Mouse (Mus musculus): ENCODE results near the gene Trpd52l3. TPM values are rescaled to one million over a fixed set of nuclear protein-coding genes. Genes with fewer than 3 reads are reported as not detected.

Trpd52l3 gene
- not detected in 2 replicates for polyA plus RNA-seq (2015; fragmentation: Nextera tagmentation; extraction: Ambion mirVana)

DNA sequence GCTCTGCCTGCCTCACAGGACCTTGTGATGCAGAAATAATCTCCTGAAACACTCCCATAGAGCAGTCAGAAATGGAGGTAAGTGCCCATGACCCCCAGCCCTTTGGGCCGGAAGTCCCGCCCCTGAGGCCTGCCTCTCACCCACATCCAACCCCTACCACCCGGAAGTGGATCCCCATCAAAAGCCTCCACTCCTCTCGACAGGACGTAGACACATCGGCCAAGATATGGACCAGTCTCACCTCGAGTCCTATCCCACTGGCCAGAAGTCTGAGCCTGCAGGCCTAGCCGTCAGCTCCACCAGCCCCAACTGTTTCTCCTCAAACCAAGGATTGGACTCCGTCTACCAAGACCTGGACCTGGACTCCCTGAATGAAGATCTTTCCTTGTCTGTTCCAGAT lies at the start of gene Trpd52l3:
Trpd52l3 (plus strand) TSS at position 170 of the 400 bp plus-strand sequence.
- Histone ChIP-seq H3K36me3 (ENCODE audit: control insufficient read depth, insufficient read depth) (no peaks in the 10 kb centered on the region), H3K4me1 (replicated peaks; ENCODE audit: control insufficient read depth, insufficient read depth, low read length) (0 out of 2 replicates have a peak, but pooled peaks cover 2% of the 10 kb centered on the region), H3K4me2 (ENCODE audit: low read length) (no peak within 1 kb of the TSS), H3K4me3 (replicated peaks; ENCODE audit: low read length) (no peak within 1 kb of the TSS), H3K9me3 (ENCODE audit: control insufficient read depth, low read length) (no peaks in the 10 kb centered on the region), H3K9ac (replicated peaks; ENCODE audit: low read depth, low read length) (no peak within 1 kb of the TSS), H3K27me3 (replicated peaks; ENCODE audit: control insufficient read depth, insufficient read depth, low read length) (no peaks in the 10 kb centered on the region), H3K27ac (ENCODE audit: low read length) (no peak within 1 kb of the TSS)
- no peak for ATAC-seq
- 97% methylated on average over 9 of the region's 9 CpGs for WGBS

DNA sequence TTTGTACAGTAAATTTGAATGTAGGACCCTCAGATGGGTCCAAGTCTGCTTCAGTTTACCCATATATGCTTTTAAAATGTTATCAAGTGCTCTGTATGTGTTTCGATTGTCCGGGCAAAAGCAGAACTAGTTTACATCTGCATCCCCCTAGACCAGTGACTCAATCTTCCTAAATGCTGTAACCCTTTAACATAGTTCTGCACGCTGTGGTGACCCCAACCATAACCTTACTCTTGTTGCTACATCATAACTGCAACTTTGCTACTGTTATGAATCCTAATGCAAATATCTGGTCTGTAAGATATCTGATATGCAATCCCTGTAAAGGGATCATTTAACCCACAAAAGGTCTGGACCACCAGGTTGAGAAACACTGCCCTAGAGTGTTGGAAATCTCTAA lies 49.8 kb upstream of the Trpd52l3 start:
- no peak overlapping the region for H3K4me2 ChIP-seq (ENCODE audit: low read length)
- H3K4me3 ChIP-seq (replicated peaks; ENCODE audit: low read length) = no peak overlapping the region
- H3K27ac ChIP-seq (ENCODE audit: low read length) = no peak overlapping the region
- WGBS = 93% methylated on average over 3 of the region's 3 CpGs
- no peaks in the 10 kb centered on the region for H3K9me3 ChIP-seq (ENCODE audit: control insufficient read depth, low read length)
- peaks cover 1% of the 10 kb centered on the region for H3K4me1 ChIP-seq (replicated peaks; ENCODE audit: control insufficient read depth, insufficient read depth, low read length)
- H3K36me3 ChIP-seq (ENCODE audit: control insufficient read depth, insufficient read depth) = no peaks in the 10 kb centered on the region
- no peak overlapping the region for H3K9ac ChIP-seq (replicated peaks; ENCODE audit: low read depth, low read length)
- no peak for ATAC-seq
- no peaks in the 10 kb centered on the region for H3K27me3 ChIP-seq (replicated peaks; ENCODE audit: control insufficient read depth, insufficient read depth, low read length)

DNA sequence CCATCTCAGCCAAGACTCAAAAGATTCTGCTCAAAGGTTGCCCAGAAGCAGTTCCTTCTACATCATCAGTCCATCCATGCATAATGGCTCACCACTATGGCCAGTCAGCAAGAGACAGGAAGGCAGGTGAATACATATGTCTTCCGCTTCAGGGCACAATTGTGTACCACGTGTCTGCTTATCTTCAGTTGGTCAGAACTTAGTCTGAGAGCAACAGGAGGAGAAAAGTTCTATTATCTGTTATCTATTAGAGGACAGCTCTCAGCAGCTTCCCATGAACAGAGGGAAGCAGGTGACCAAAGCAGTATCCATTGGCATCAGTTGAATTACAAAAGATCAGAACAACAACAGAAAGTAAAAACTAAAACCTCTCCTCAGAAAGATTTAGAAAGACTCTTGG lies 48.1 kb upstream of the Trpd52l3 start:
- no peaks in the 10 kb centered on the region for H3K9me3 ChIP-seq (ENCODE audit: control insufficient read depth, low read length)
- no peak overlapping the region for H3K4me2 ChIP-seq (ENCODE audit: low read length)
- H3K4me1 ChIP-seq (replicated peaks; ENCODE audit: control insufficient read depth, insufficient read depth, low read length) = no peaks in the 10 kb centered on the region
- ATAC-seq = no peak
- H3K27ac ChIP-seq (ENCODE audit: low read length) = no peak overlapping the region
- no peaks in the 10 kb centered on the region for H3K36me3 ChIP-seq (ENCODE audit: control insufficient read depth, insufficient read depth)
- no peak overlapping the region for H3K4me3 ChIP-seq (replicated peaks; ENCODE audit: low read length)
- no peaks in the 10 kb centered on the region for H3K27me3 ChIP-seq (replicated peaks; ENCODE audit: control insufficient read depth, insufficient read depth, low read length)
- no peak overlapping the region for H3K9ac ChIP-seq (replicated peaks; ENCODE audit: low read depth, low read length)
- WGBS = 84% methylated on average over 2 of the region's 2 CpGs

DNA sequence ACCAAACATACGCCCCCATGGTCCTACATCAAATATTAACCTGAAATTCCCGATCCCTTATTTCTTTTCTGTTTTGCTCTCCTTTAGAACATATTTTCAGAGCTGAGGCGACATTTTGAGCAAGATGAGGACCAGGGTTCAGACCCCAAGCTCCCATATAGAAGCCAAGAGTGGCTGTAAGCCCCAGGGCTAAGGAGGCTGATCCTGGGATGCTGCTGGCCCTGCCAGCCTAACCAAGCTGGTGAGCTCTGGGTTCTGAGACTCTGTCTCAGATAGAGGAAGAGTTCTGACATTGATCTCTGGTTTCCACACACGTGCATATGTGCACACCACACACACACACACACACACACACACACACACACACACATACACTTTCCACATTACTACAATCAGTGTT lies 42.7 kb upstream of the Trpd52l3 start:
- Histone ChIP-seq H3K9me3 (ENCODE audit: control insufficient read depth, low read length) (no peaks in the 10 kb centered on the region), H3K4me1 (replicated peaks; ENCODE audit: control insufficient read depth, insufficient read depth, low read length) (no peaks in the 10 kb centered on the region), H3K4me3 (replicated peaks; ENCODE audit: low read length) (no peak overlapping the region), H3K9ac (replicated peaks; ENCODE audit: low read depth, low read length) (no peak overlapping the region), H3K4me2 (ENCODE audit: low read length) (no peak overlapping the region), H3K27ac (ENCODE audit: low read length) (no peak overlapping the region), H3K27me3 (replicated peaks; ENCODE audit: control insufficient read depth, insufficient read depth, low read length) (no peaks in the 10 kb centered on the region), H3K36me3 (ENCODE audit: control insufficient read depth, insufficient read depth) (no peaks in the 10 kb centered on the region)
- ATAC-seq = no peak
- WGBS = 87% methylated on average over 4 of the region's 4 CpGs

GRCm38 (mm10) chr19:29961842-29962241 lies 41.7 kb upstream of the Trpd52l3 start:
- 85% methylated on average over 6 of the region's 6 CpGs for WGBS
- ATAC-seq = no peak

GRCm38 (mm10) chr19:29963598-29964092 lies 39.9 kb upstream of the Trpd52l3 start:
- WGBS = 86% methylated on average over 2 of the region's 2 CpGs
- ATAC-seq = no peak

More at GRCm38 (mm10) chr19:29961842-29962241, 41.7 kb upstream of the Trpd52l3 start:
- Histone ChIP-seq H3K4me2 (ENCODE audit: low read length) (no peak overlapping the region), H3K36me3 (ENCODE audit: control insufficient read depth, insufficient read depth) (no peaks in the 10 kb centered on the region), H3K9ac (replicated peaks; ENCODE audit: low read depth, low read length) (no peak overlapping the region), H3K4me1 (replicated peaks; ENCODE audit: control insufficient read depth, insufficient read depth, low read length) (no peaks in the 10 kb centered on the region), H3K9me3 (ENCODE audit: control insufficient read depth, low read length) (no peaks in the 10 kb centered on the region), H3K27ac (ENCODE audit: low read length) (no peak overlapping the region), H3K4me3 (replicated peaks; ENCODE audit: low read length) (no peak overlapping the region), H3K27me3 (replicated peaks; ENCODE audit: control insufficient read depth, insufficient read depth, low read length) (no peaks in the 10 kb centered on the region)

GRCm38 (mm10) chr19:29967960-29968359 lies 35.6 kb upstream of the Trpd52l3 start:
- Histone ChIP-seq H3K4me1 (replicated peaks; ENCODE audit: control insufficient read depth, insufficient read depth, low read length) (no peaks in the 10 kb centered on the region), H3K9me3 (ENCODE audit: control insufficient read depth, low read length) (no peaks in the 10 kb centered on the region), H3K27ac (ENCODE audit: low read length) (no peak overlapping the region), H3K4me2 (ENCODE audit: low read length) (no peak overlapping the region), H3K9ac (replicated peaks; ENCODE audit: low read depth, low read length) (no peak overlapping the region), H3K36me3 (ENCODE audit: control insufficient read depth, insufficient read depth) (no peaks in the 10 kb centered on the region), H3K4me3 (replicated peaks; ENCODE audit: low read length) (no peak overlapping the region), H3K27me3 (replicated peaks; ENCODE audit: control insufficient read depth, insufficient read depth, low read length) (no peaks in the 10 kb centered on the region)
- 89% methylated on average over 3 of the region's 3 CpGs for WGBS
- ATAC-seq = no peak

More at GRCm38 (mm10) chr19:29963598-29964092, 39.9 kb upstream of the Trpd52l3 start:
- Histone ChIP-seq H3K27ac (ENCODE audit: low read length) (no peak overlapping the region), H3K4me3 (replicated peaks; ENCODE audit: low read length) (no peak overlapping the region), H3K27me3 (replicated peaks; ENCODE audit: control insufficient read depth, insufficient read depth, low read length) (no peaks in the 10 kb centered on the region), H3K9ac (replicated peaks; ENCODE audit: low read depth, low read length) (no peak overlapping the region), H3K4me1 (replicated peaks; ENCODE audit: control insufficient read depth, insufficient read depth, low read length) (no peaks in the 10 kb centered on the region), H3K9me3 (ENCODE audit: control insufficient read depth, low read length) (no peaks in the 10 kb centered on the region), H3K4me2 (ENCODE audit: low read length) (no peak overlapping the region), H3K36me3 (ENCODE audit: control insufficient read depth, insufficient read depth) (no peaks in the 10 kb centered on the region)

- Histone ChIP-seq H3K36me3 (ENCODE audit: control insufficient read depth, insufficient read depth) (no peaks in the 10 kb centered on the region), H3K9me3 (ENCODE audit: control insufficient read depth, low read length) (no peaks in the 10 kb centered on the region), H3K4me1 (replicated peaks; ENCODE audit: control insufficient read depth, insufficient read depth, low read length) (no peaks in the 10 kb centered on the region), H3K4me2 (ENCODE audit: low read length) (no peak overlapping the region), H3K9ac (replicated peaks; ENCODE audit: low read depth, low read length) (no peak overlapping the region), H3K27ac (ENCODE audit: low read length) (no peak overlapping the region), H3K4me3 (replicated peaks; ENCODE audit: low read length) (no peak overlapping the region), H3K27me3 (replicated peaks; ENCODE audit: control insufficient read depth, insufficient read depth, low read length) (no peaks in the 10 kb centered on the region)
- ATAC-seq = no peak
- 79% methylated on average over 5 of the region's 5 CpGs for WGBS
These were observed 30.2 kb upstream of the Trpd52l3 start for GRCm38 (mm10) chr19:29973396-29973795.

- H3K4me1 ChIP-seq (replicated peaks; ENCODE audit: control insufficient read depth, insufficient read depth, low read length) = peaks cover 6% of the 10 kb centered on the region; the same call in 1 of the 2 replicates
- H3K27me3 ChIP-seq (replicated peaks; ENCODE audit: control insufficient read depth, insufficient read depth, low read length) = no peaks in the 10 kb centered on the region
- H3K27ac ChIP-seq (ENCODE audit: low read length) = no peak overlapping the region
- no peak overlapping the region for H3K4me2 ChIP-seq (ENCODE audit: low read length)
- 60% methylated on average over 2 of the region's 2 CpGs for WGBS
- no peaks in the 10 kb centered on the region for H3K36me3 ChIP-seq (ENCODE audit: control insufficient read depth, insufficient read depth)
- H3K9ac ChIP-seq (replicated peaks; ENCODE audit: low read depth, low read length) = no peak overlapping the region
- no peak overlapping the region for H3K4me3 ChIP-seq (replicated peaks; ENCODE audit: low read length)
- no peaks in the 10 kb centered on the region for H3K9me3 ChIP-seq (ENCODE audit: control insufficient read depth, low read length)
- peak; percentile 65 for ATAC-seq
These were observed 24.7 kb upstream of the Trpd52l3 start for GRCm38 (mm10) chr19:29978847-29979246.

Measured in forebrain, embryonic 16.5 days (tissue).